Mouse (Mus musculus): ENCODE measurements at regions not wholly inside any gene's neighbourhood (a gene's known extent, or its start where the extent isn't known, plus 50 kb on each side); places are given as distances from the start of the nearest gene placed in this dataset.

GRCm38 (mm10) chr6:31076478-31076834 is 117.6 kb upstream of the Klf14 start:
- Histone ChIP-seq H3K27me3 (no peaks in the 10 kb centered on the region), H3K4me2 (no peak overlapping the region), H3K9me3 (replicated peaks) (no peaks in the 10 kb centered on the region), H3K27ac (no peak overlapping the region), H3K4me1 (replicated peaks) (peaks cover 34% of the 10 kb centered on the region), H3K4me3 (replicated peaks) (no peak overlapping the region), H3K9ac (no peak overlapping the region), H3K36me3 (0 out of 2 replicates have a peak, but pooled peaks cover 3% of the 10 kb centered on the region)
- 72% methylated on average over 6 of the region's 6 CpGs for WGBS (ENCODE audit: insufficient replicate concordance)
- no peak for DNase-seq
- ATAC-seq (ENCODE audit: low read depth), result no peak

GRCm38 (mm10) chr6:31077216-31077615 is 118.3 kb upstream of the Klf14 start:
- Histone ChIP-seq H3K4me1 (replicated peaks) (peaks cover 41% of the 10 kb centered on the region), H3K36me3 (0 out of 2 replicates have a peak, but pooled peaks cover 3% of the 10 kb centered on the region), H3K27me3 (no peaks in the 10 kb centered on the region), H3K27ac (no peak overlapping the region), H3K9me3 (replicated peaks) (no peaks in the 10 kb centered on the region), H3K4me3 (replicated peaks) (no peak overlapping the region), H3K4me2 (no peak overlapping the region), H3K9ac (no peak overlapping the region)
- ATAC-seq (ENCODE audit: low read depth) (no peak; the same call in 1 of the 2 replicates), DNase-seq (no peak)
- WGBS (ENCODE audit: insufficient replicate concordance), result 38% methylated on average over 9 of the region's 9 CpGs

DNA sequence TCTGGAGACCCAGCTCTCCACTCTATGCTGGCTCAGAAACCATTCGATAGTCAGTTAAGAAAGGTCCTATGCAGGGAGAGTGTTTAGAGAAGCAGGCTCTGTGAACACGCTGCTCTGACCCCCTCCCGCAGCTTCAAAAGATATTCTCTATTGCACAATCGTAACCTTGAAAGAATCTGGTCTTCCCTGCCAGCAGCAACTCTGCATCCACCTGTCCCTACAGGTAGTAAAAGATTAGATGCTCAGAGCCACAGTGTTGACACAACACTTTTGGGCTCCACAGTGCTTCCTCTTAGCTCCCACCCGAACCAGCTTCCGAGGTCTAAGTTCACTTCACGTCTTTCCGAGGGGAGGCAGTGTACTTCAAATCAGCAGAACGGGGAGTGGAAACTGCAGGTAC is 118.9 kb upstream of the Klf14 start:
- Histone ChIP-seq H3K9ac (no peak overlapping the region), H3K9me3 (replicated peaks) (no peaks in the 10 kb centered on the region), H3K4me1 (replicated peaks) (peaks cover 46% of the 10 kb centered on the region), H3K27ac (no peak overlapping the region), H3K27me3 (no peaks in the 10 kb centered on the region), H3K4me2 (no peak overlapping the region), H3K36me3 (0 out of 2 replicates have a peak, but pooled peaks cover 3% of the 10 kb centered on the region), H3K4me3 (replicated peaks) (no peak overlapping the region)
- ATAC-seq (ENCODE audit: low read depth) (no peak), DNase-seq (no peak)
- WGBS (ENCODE audit: insufficient replicate concordance), result 65% methylated on average over 9 of the region's 9 CpGs

- WGBS (ENCODE audit: insufficient replicate concordance), result 38% methylated on average over 6 of the region's 6 CpGs
- H3K4me1 ChIP-seq (replicated peaks), result peaks cover 48% of the 10 kb centered on the region
- no peak overlapping the region for H3K9ac ChIP-seq
- no peak overlapping the region for H3K27ac ChIP-seq
- H3K27me3 ChIP-seq, result no peaks in the 10 kb centered on the region
- no peak overlapping the region for H3K4me2 ChIP-seq
- DNase-seq (no peak), ATAC-seq (ENCODE audit: low read depth) (0 out of 2 replicates have a peak, but pooled peaks have one; percentile 18)
- no peaks in the 10 kb centered on the region for H3K9me3 ChIP-seq (replicated peaks)
- H3K36me3 ChIP-seq, result 0 out of 2 replicates have a peak, but pooled peaks cover 3% of the 10 kb centered on the region
- no peak overlapping the region for H3K4me3 ChIP-seq (replicated peaks)
These were observed 119.5 kb upstream of the Klf14 start for GRCm38 (mm10) chr6:31078413-31078812.

DNA sequence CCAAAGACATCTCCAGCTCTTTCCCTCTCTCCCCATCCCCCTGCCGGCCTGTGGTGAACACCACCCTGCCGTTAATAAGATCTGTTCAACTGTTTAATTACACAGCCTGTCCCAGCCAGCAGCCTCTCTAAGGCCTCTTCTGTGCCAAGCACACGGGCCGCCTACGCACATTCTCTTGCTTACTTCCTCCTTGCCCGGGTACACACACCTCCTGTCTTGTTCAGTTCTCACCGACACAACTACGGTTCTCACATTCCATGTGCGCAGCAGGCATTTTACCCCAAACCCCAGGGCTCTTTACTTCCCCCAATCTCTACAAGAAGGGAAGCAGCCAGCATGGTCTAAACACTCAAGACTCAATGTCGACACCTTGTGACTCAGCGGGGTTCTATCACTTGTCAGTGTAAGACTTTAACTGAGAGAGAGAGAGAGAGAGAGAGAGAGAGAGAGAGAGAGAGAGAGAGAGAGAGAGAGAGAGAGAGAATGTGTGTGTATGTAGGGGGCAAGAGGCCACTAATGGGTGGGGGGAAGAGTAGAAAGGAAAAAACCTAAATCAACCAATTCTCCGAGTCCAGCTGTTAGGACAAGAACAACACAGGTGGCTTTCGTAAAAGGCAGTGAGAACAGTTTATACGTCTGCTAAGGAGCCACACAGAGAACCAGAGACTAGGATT is 120.8 kb upstream of the Klf14 start:
- Histone ChIP-seq H3K27me3 (no peaks in the 10 kb centered on the region), H3K4me2 (no peak overlapping the region), H3K27ac (no peak overlapping the region), H3K9ac (no peak overlapping the region), H3K36me3 (0 out of 2 replicates have a peak, but pooled peaks cover 3% of the 10 kb centered on the region), H3K4me3 (replicated peaks) (no peak overlapping the region), H3K9me3 (replicated peaks) (no peaks in the 10 kb centered on the region), H3K4me1 (replicated peaks) (peaks cover 49% of the 10 kb centered on the region)
- ATAC-seq (ENCODE audit: low read depth), result no peak
- 49% methylated on average over 14 of the region's 14 CpGs for WGBS (ENCODE audit: insufficient replicate concordance)
- DNase-seq, result no peak

- Histone ChIP-seq H3K27ac (no peak overlapping the region), H3K9me3 (replicated peaks) (no peaks in the 10 kb centered on the region), H3K36me3 (0 out of 2 replicates have a peak, but pooled peaks cover 3% of the 10 kb centered on the region), H3K9ac (no peak overlapping the region), H3K4me2 (no peak overlapping the region), H3K27me3 (no peaks in the 10 kb centered on the region), H3K4me1 (replicated peaks) (peaks cover 54% of the 10 kb centered on the region), H3K4me3 (replicated peaks) (no peak overlapping the region)
- 70% methylated on average over 4 of the region's 4 CpGs for WGBS (ENCODE audit: insufficient replicate concordance)
- ATAC-seq (ENCODE audit: low read depth) (no peak), DNase-seq (no peak)
These were observed 121.4 kb upstream of the Klf14 start for GRCm38 (mm10) chr6:31080279-31080678.

- Histone ChIP-seq H3K27me3 (no peaks in the 10 kb centered on the region), H3K27ac (no peak overlapping the region), H3K4me3 (replicated peaks) (no peak overlapping the region), H3K4me1 (replicated peaks) (peaks cover 58% of the 10 kb centered on the region), H3K9ac (no peak overlapping the region), H3K9me3 (replicated peaks) (no peaks in the 10 kb centered on the region), H3K4me2 (no peak overlapping the region), H3K36me3 (0 out of 2 replicates have a peak, but pooled peaks cover 3% of the 10 kb centered on the region)
- no peak for DNase-seq
- 85% methylated on average over 9 of the region's 9 CpGs for WGBS (ENCODE audit: insufficient replicate concordance)
- ATAC-seq (ENCODE audit: low read depth), result no peak
These were observed 121.8 kb upstream of the Klf14 start for GRCm38 (mm10) chr6:31080691-31081090.

DNA sequence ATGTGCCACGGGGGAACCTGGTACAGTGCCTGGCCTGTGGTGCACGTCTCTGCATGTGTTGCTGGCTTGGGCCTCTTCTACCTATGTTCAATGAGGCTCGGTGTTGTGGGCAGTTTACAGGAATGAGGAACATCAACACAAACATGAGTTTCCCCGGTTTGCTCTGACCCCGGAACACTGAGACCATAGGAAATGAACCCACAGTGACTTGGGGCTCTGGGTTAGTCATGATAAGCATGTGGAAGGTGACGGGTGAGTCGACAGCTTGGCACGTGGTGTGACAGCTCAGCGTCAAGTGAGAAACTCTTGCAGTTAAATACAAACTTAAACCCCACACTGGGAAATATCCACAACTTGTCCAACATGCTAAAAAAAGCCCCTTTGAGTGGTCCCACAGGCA is 122.4 kb upstream of the Klf14 start:
- no peak overlapping the region for H3K9ac ChIP-seq
- WGBS (ENCODE audit: insufficient replicate concordance), result 39% methylated on average over 9 of the region's 9 CpGs
- no peak for DNase-seq
- no peak for ATAC-seq (ENCODE audit: low read depth)
- no peak overlapping the region for H3K4me3 ChIP-seq (replicated peaks)
- H3K4me2 ChIP-seq, result no peak overlapping the region
- H3K36me3 ChIP-seq, result 0 out of 2 replicates have a peak, but pooled peaks cover 3% of the 10 kb centered on the region
- peaks cover 60% of the 10 kb centered on the region for H3K4me1 ChIP-seq (replicated peaks)
- H3K9me3 ChIP-seq (replicated peaks), result no peaks in the 10 kb centered on the region
- no peaks in the 10 kb centered on the region for H3K27me3 ChIP-seq
- H3K27ac ChIP-seq, result no peak overlapping the region

GRCm38 (mm10) chr6:31081988-31082387 is 123.1 kb upstream of the Klf14 start:
- DNase-seq (no peak), ATAC-seq (ENCODE audit: low read depth) (no peak)
- H3K4me3 ChIP-seq (replicated peaks), result no peak overlapping the region
- no peak overlapping the region for H3K9ac ChIP-seq
- no peaks in the 10 kb centered on the region for H3K27me3 ChIP-seq
- H3K36me3 ChIP-seq, result 0 out of 2 replicates have a peak, but pooled peaks cover 3% of the 10 kb centered on the region
- no peak overlapping the region for H3K27ac ChIP-seq
- WGBS (ENCODE audit: insufficient replicate concordance), result 79% methylated on average over 7 of the region's 7 CpGs
- H3K4me2 ChIP-seq, result no peak overlapping the region
- H3K9me3 ChIP-seq (replicated peaks), result no peaks in the 10 kb centered on the region
- H3K4me1 ChIP-seq (replicated peaks), result peaks cover 67% of the 10 kb centered on the region

- Histone ChIP-seq H3K4me3 (replicated peaks) (no peak overlapping the region), H3K27me3 (no peaks in the 10 kb centered on the region), H3K4me2 (no peak overlapping the region), H3K4me1 (replicated peaks) (peaks cover 66% of the 10 kb centered on the region), H3K9me3 (replicated peaks) (no peaks in the 10 kb centered on the region), H3K27ac (0 out of 2 replicates have a peak overlapping the region, but pooled peaks have one; percentile 9), H3K9ac (no peak overlapping the region), H3K36me3 (0 out of 2 replicates have a peak, but pooled peaks cover 3% of the 10 kb centered on the region)
- DNase-seq, result no peak
- no peak for ATAC-seq (ENCODE audit: low read depth)
- 80% methylated on average over 10 of the region's 10 CpGs for WGBS (ENCODE audit: insufficient replicate concordance)
These were observed 124.0 kb upstream of the Klf14 start for GRCm38 (mm10) chr6:31082613-31083470.

DNA sequence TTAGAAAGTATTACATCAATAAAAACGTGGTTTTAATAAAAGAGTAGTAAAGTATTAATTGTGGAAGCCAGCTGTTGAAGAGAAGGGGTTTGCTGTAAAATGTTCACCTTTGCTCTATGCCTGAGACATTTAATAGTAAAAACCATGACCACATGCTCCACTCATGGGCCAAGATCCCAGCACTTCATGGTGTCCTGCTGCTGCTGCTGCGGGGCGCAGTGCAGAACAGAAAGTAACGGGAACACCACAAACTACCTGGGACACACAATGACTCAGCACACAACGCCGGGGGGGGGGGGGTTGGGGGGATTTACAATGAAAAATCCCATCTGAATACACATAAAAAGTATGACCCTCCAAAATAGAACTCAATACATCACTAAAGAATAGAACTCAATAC is 124.8 kb upstream of the Klf14 start:
- Histone ChIP-seq H3K4me3 (replicated peaks) (no peak overlapping the region), H3K4me1 (replicated peaks) (peaks cover 64% of the 10 kb centered on the region), H3K36me3 (0 out of 2 replicates have a peak, but pooled peaks cover 3% of the 10 kb centered on the region), H3K27me3 (no peaks in the 10 kb centered on the region), H3K9ac (no peak overlapping the region), H3K4me2 (no peak overlapping the region), H3K27ac (no peak overlapping the region), H3K9me3 (replicated peaks) (no peaks in the 10 kb centered on the region)
- ATAC-seq (ENCODE audit: low read depth) (no peak), DNase-seq (no peak)
- 73% methylated on average over 6 of the region's 6 CpGs for WGBS (ENCODE audit: insufficient replicate concordance)

All from liver, embryonic 13.5 days (tissue).